Mouse (Mus musculus): ENCODE results near the gene Gpr132.
"Not testable (repeated sequence)": the region's sequence is repeated elsewhere in the genome, so short reads cannot be mapped to it uniquely, and the experiment has no call there.

Gpr132 gene

GRCm38 (mm10) chr12:112851116-112851515 lies 16.9 kb downstream of the Gpr132 start:
- no peak for DNase-seq

GRCm38 (mm10) chr12:112850344-112850743 lies 17.7 kb downstream of the Gpr132 start:
- DNase-seq, result no peak

GRCm38 (mm10) chr12:112849235-112850022 lies 18.6 kb downstream of the Gpr132 start:
- DNase-seq, result no peak

GRCm38 (mm10) chr12:112847880-112848279 lies 20.1 kb downstream of the Gpr132 start:
- DNase-seq, result no peak

GRCm38 (mm10) chr12:112843803-112844202 lies 24.2 kb downstream of the Gpr132 start:
- DNase-seq, result peak; percentile 73

- not testable (repeated sequence) for DNase-seq
Measured at GRCm38 (mm10) chr12:112842128-112842527, 25.9 kb downstream of the Gpr132 start.

- not testable (repeated sequence) for DNase-seq
Measured at GRCm38 (mm10) chr12:112841338-112841892, 26.6 kb downstream of the Gpr132 start.

- DNase-seq, result no peak
Measured at GRCm38 (mm10) chr12:112840209-112841086, 27.6 kb downstream of the Gpr132 start.

GRCm38 (mm10) chr12:112835046-112835445 lies 33.0 kb downstream of the Gpr132 start:
- no peak for DNase-seq

GRCm38 (mm10) chr12:112833527-112833926 lies 34.5 kb downstream of the Gpr132 start:
- DNase-seq, result no peak

- DNase-seq, result no peak
Measured at GRCm38 (mm10) chr12:112832411-112832810, 35.6 kb downstream of the Gpr132 start.

GRCm38 (mm10) chr12:112830570-112830969 lies 37.5 kb downstream of the Gpr132 start:
- peak; percentile 51 for DNase-seq

GRCm38 (mm10) chr12:112830141-112830540 lies 37.9 kb downstream of the Gpr132 start:
- no peak for DNase-seq

GRCm38 (mm10) chr12:112829244-112829864 lies 38.7 kb downstream of the Gpr132 start, which contains the start of gene Cdca4:
Cdca4 (minus strand) TSS chr12:112829423.
- DNase-seq, result peak; percentile 98

GRCm38 (mm10) chr12:112828501-112829243 lies 39.4 kb downstream of the Gpr132 start:
- peak; percentile 35 for DNase-seq

- no peak for DNase-seq
Measured at GRCm38 (mm10) chr12:112825901-112826300, 42.1 kb downstream of the Gpr132 start.

- no peak for DNase-seq
Measured at GRCm38 (mm10) chr12:112823221-112823620, 44.8 kb downstream of the Gpr132 start.

- DNase-seq, result no peak
Measured at GRCm38 (mm10) chr12:112822676-112823075, 45.4 kb downstream of the Gpr132 start.

GRCm38 (mm10) chr12:112821974-112822373 lies 46.1 kb downstream of the Gpr132 start:
- no peak for DNase-seq

GRCm38 (mm10) chr12:112821216-112821615 lies 46.8 kb downstream of the Gpr132 start:
- DNase-seq, result no peak

GRCm38 (mm10) chr12:112820401-112820999 lies 47.5 kb downstream of the Gpr132 start:
- DNase-seq, result no peak

All from cerebellum, adult 11-12 months (tissue).